Mouse (Mus musculus) lung, adult 2 months (tissue): ENCODE measurements around the gene Efnb3. TPM values are rescaled to one million over a fixed set of nuclear protein-coding genes. Genes with fewer than 3 reads are reported as not detected.
"Not testable (repeated sequence)": the region's sequence is repeated elsewhere in the genome, so short reads cannot be mapped to it uniquely, and the experiment has no call there.

Experiments used
- DNase-seq: peaks from one replicate; pipeline ENCODE4 v3.0.0; 2022
- H3K4me1 ChIP-seq: fragments of 200-500 bp; 2 replicates; pipeline ENCODE4 v1.6.1; 2011; ENCODE audit warnings: low read length; ENCODE audit not compliant: control insufficient read depth, insufficient read depth
- H3K4me3 ChIP-seq: fragments of 200-500 bp; replicated peaks from 2 replicates; pipeline ENCODE3; 2011; ENCODE audit warnings: low read depth, mild to moderate bottlenecking, control low read depth, low read length; ENCODE audit errors: extremely low read depth
- CTCF ChIP-seq: fragments of 200-500 bp; IDR thresholded peaks from 2 replicates; pipeline ENCODE4 v1.5.1; 2011; ENCODE audit warnings: mild to moderate bottlenecking, low read length, control low read depth; ENCODE audit not compliant: insufficient read depth
- POLR2A ChIP-seq: fragments of 200-500 bp; IDR thresholded peaks from 2 replicates; pipeline ENCODE4 v1.6.1; 2011; ENCODE audit warnings: low read depth, mild to moderate bottlenecking, control low read depth, low read length, borderline replicate concordance; ENCODE audit errors: extremely low read depth
- WGBS: fragments of 180-500 bp; shearing (Covaris S2); methylation state at CpG from one replicate; pipeline ENCODE4 v1.1.7; 2018; 5-methylcytosine and 5-hydroxymethylcytosine counted together
- polyA plus RNA-seq: library from polyadenylated mRNA; depleted of rRNA; stranded (reverse); fragments of >200 nt; gene quantifications from 2 replicates; pipeline ENCODE4 v1.2.3, GENCODE M21; 2012

Efnb3 gene
- polyA plus RNA-seq, 1 experiment = 0.88 TPM

DNA sequence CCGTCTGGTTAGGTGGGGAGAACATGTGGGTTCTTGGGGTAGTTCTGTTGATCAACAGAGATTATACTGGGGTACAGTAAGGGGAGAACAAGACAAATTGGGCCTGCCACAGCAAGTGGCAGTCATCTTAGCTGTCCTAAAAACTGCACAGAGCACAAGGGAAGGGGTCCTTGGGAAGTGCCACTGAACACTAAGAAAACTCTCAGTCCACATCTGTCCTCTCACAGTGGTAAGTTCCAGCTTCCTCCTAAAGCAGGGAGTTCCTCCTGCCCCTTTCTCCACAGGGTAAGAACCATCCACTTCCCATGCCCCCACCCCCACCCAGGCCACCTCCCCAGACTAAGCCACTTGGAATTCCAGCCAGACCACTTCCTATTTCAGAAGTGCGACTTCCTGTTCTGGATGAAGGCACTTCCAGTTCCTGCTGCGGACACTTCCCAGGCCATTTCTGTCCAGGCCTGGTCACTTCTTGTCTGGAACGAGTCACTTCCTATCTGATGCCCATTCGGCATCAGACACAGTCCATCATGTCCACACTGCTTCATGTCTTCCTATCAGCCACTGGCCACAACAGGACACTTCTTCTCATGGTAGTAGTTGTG is 5.4 kb downstream of the Efnb3 start:
- 51% methylated on average over 5 of the region's 5 CpGs for WGBS
- DNase-seq = no peak

GRCm38 (mm10) chr11:69553341-69553721 is 6.7 kb downstream of the Efnb3 start:
- 42% methylated on average over 2 of the region's 2 CpGs for WGBS
- no peak for DNase-seq
- no peak overlapping the region for H3K4me3 ChIP-seq
- TF ChIP-seq POLR2A = no peak
- TF ChIP-seq CTCF = no peak
- no peaks in the 10 kb centered on the region for H3K4me1 ChIP-seq

More for the DNA sequence above, 5.4 kb downstream of the Efnb3 start:
- no peak for TF ChIP-seq CTCF
- no peak for TF ChIP-seq POLR2A
- no peak overlapping the region for H3K4me3 ChIP-seq
- H3K4me1 ChIP-seq = no peaks in the 10 kb centered on the region

DNA sequence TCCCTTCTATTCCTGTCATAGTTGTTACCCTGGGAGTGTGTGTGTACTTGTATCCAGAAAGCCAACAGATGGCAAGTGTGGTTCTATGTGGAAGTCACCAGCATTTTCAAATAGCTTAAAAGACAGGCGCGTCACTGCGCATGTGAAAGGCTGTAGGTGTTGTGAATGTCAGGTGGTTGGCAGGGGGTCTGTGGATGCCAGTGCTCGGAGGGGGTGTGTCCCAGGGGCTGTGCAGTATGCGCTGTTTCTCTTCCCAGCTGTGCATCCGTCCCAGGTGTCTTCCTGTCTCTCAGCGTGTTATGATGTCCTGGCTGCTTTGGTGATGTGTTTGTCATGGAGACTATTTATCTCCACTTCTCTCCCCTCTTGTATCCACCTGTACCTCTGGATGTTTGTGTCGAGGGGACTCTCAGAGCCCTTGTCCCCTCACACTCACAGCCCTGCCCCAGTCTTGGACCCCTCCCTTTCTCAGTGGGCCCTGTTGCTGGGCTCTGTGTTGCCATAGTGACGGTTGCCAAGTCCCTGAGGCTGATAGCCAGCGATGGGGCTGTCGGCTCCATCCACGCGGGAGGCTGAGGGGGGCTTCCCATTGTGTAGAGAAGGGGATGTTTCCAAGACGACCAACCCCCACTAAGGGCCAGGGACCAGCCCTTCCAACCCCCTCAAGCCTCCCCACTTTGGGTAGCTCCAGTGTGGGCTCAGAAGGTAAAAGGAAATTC is 7.2 kb downstream of the Efnb3 start:
- WGBS = 29% methylated on average over 14 of the region's 14 CpGs
- no peak for TF ChIP-seq CTCF
- no peak for DNase-seq
- no peak overlapping the region for H3K4me3 ChIP-seq
- H3K4me1 ChIP-seq = no peaks in the 10 kb centered on the region

DNA sequence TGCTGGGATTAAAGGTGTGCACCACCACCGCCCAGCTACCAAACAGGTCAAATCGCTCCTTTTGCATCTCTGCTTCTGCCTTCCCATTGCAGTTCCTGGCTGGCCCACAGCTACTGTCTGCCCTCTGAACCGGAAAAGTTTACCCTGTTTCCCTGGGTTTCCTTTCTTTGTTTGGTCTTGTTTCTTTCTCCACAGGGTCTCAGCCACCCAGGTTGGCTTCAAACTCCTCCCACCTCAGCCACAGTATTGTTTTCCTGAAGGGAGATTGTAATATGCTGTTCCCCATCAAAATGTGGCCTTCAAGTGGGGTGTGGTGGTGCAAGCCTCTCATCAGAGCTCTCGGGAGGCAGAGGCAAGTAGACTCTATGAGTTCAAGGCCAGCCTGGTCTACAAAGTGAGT is 8.7 kb downstream of the Efnb3 start:
- H3K4me3 ChIP-seq = no peak overlapping the region

DNA sequence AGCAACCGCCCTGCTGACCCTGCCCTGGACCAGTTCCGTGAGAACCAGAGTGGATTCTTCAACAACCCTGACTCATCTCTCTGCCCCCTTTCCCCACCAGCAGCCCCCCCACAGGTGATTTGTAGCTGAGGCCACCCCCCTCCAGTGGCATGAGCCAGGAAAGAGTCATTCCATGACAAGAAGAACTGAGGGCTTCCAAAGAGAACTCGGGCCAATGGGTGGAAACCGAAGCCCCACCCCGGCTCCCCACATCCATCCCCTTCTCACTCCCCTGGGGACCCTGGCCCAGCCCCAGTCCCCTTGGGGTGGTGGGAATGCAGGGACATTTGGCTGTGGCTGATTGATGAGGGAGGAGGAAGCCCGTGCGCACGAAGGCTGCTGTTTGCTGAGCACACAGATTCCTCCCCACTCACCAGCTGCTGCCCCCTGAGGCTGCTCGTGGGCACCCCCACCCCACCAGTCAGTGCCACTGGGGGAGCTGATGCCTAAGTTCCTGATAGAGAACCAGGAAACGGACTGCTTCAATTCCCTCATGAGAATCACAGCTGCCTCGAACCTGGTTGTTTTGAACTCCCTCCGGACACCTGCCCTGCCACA is 10.8 kb downstream of the Efnb3 start, which contains the start of gene Dnah2:
Dnah2 (minus strand) TSS at position 51 of the 597 bp plus-strand sequence.
- peaks cover 4% of the 10 kb centered on the region; the same call in 1 of the 2 replicates for H3K4me1 ChIP-seq
- no peak for DNase-seq
- TF ChIP-seq POLR2A = no peak
- no peak for TF ChIP-seq CTCF
- WGBS = 42% methylated on average over 12 of the region's 12 CpGs
- no peak within 1 kb of the TSS for H3K4me3 ChIP-seq

More for the DNA sequence above, 8.7 kb downstream of the Efnb3 start:
- peaks cover 4% of the 10 kb centered on the region; the same call in 1 of the 2 replicates for H3K4me1 ChIP-seq
- no peak for DNase-seq
- TF ChIP-seq POLR2A (no peak), CTCF (no peak)
- WGBS = 64% methylated on average over 4 of the region's 4 CpGs

DNA sequence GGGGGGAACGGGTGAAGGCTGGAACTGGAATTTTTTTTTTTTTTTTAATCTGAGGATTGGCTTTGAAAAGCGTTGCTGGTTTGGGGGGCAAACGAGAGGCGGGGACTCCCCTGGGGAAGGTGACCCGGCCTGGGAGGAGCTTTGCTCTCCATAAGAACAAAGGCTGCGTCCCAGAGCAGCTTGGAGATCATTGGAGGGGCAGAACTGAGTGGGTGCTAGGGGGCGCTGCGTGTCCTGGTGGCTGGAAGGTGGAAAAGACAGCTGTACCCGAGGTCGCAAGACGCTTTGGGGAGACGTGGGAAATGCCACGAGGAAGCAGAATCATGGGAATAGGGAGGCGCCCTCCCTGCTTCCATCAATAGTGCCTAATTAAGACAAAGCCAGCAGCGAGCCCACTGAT is 12.9 kb downstream of the Efnb3 start:
- H3K4me1 ChIP-seq = peaks cover 4% of the 10 kb centered on the region; the same call in 1 of the 2 replicates
- no peak overlapping the region for H3K4me3 ChIP-seq
- 3% methylated on average over 15 of the region's 15 CpGs for WGBS
- peak; percentile 51 for DNase-seq
- TF ChIP-seq CTCF (peak; percentile 34; the same call in 1 of the 2 replicates), POLR2A (no peak)

DNA sequence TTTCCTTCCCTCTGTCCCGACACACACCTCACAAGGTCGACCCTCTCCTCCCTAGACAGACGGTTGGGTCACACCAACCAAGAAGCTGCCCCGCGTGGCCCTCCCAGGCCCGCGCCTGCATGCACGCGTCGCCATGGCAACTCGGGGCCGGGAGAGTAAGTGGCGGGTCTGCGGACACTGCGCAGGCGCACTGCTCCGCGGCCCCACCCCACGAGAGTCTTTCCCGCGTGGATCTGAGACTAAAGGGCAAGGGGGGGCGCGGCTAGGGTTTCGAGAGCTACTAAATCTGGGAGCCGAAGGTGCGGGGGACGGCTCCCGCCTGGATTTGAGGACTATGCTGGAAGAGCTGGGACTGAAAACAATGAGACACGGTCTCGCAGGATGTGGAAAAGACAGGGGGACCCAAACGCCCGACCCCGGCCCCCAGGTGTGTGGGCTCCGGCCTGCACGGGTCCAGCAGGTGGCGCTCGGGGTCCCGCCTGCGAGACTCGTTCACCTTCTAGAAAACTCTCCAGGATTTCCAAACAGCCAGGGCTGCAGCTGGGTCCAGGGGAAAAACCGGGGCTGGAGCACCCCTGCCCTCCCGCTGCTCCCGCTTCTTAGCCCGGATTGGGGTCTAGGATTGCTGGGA is 13.5 kb downstream of the Efnb3 start:
- peaks cover 4% of the 10 kb centered on the region; the same call in 1 of the 2 replicates for H3K4me1 ChIP-seq
- TF ChIP-seq POLR2A = no peak
- peak; percentile 22; the same call in 1 of the 2 replicates for TF ChIP-seq CTCF
- WGBS = under 1% methylated on average over 44 of the region's 44 CpGs
- H3K4me3 ChIP-seq = peak overlapping the region; percentile 60
- peak; percentile 73 for DNase-seq

GRCm38 (mm10) chr11:69545957-69546356 is 14.0 kb downstream of the Efnb3 start:
- TF ChIP-seq CTCF = no peak
- no peak for TF ChIP-seq POLR2A
- no peak for DNase-seq
- peaks cover 4% of the 10 kb centered on the region; the same call in 1 of the 2 replicates for H3K4me1 ChIP-seq
- H3K4me3 ChIP-seq = peak overlapping the region; percentile 60
- 32% methylated on average over 7 of the region's 7 CpGs for WGBS

DNA sequence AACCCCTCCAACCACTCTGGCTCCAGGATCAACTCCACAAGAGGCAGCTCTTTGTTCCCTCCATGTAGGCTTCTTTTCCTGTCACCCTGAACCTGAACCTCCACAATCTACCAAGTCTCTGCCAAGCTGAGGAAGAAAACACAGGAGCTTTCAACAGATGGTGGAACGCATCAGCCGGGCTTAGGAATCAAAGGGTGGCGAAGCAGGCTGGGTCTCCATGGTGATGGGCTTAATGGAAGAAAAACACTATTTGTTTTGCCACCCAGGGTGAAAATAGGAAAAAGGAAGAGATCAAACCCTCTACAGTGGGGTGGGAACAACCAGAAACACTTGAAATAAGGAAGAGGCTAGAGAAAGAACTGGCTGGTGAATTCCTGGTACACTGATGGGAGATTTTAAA is 16.4 kb downstream of the Efnb3 start:
- TF ChIP-seq POLR2A (no peak), CTCF (no peak)
- WGBS = 55% methylated on average over 3 of the region's 3 CpGs
- Histone ChIP-seq H3K4me3 (no peak overlapping the region), H3K4me1 (peaks cover 4% of the 10 kb centered on the region; the same call in 1 of the 2 replicates)
- DNase-seq = no peak

DNA sequence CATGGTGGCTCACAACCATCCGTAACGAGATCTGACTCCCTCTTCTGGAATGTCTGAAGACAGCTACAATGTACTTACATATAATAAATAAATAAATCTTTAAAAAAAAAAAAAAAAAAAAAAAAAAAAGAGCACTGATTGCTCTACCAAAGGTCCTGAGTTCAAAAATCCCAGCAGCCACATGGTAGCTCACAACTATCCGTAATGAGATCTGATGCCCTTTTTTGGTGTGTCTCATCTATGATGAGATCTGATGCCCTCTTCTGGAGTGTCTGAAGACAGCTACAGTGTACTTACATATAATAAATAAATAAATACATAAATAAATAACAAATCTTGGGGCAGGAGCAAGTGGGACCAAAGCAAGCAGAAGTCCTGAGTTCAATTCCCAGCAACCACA is 18.3 kb downstream of the Efnb3 start:
- not testable (repeated sequence) for H3K4me3 ChIP-seq, DNase-seq, H3K4me1 ChIP-seq
- WGBS = 34% methylated on average over 3 of the region's 3 CpGs
